Mouse (Mus musculus): ENCODE results near the gene Abcf1. TPM values are rescaled to one million over a fixed set of nuclear protein-coding genes. Genes with fewer than 3 reads are reported as not detected.
"Not testable (repeated sequence)": the region's sequence is repeated elsewhere in the genome, so short reads cannot be mapped to it uniquely, and the experiment has no call there.

Abcf1 gene
- polyA plus RNA-seq, 1 experiment from 2014 or later = 71.1 TPM

DNA sequence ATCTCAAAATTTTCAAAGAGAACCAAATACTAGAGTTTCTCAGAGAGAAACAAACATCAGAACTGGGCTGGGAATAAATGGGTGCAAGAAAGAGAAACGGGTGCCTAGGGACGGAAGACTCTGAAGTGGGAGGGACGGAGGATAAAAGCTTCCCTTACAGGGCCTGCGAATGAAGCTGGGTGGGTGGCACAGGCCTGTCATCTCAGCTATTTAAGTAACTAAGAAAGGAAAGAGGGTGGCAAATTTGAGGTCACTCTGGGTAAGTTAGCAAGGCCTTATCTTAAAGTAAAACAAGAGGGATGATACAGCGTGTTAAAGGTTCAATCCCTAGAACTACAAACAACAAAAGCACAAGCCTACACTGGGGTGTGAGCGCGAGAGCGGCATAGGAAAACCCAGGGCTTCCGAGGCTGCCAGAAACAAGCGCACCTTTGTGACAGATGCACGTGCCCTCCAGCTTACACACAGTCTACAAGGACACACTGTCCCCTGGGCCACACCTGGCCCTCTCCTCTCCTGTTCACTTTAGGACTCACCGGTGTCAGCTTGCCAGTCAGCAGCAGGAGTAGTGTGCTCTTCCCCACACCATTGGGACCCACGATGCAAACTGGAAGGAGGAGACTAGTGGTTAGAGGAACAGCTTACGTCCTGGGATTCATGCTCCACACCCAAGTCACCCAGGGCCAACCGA, 10.9 kb downstream of the Abcf1 start:
- 97% methylated on average over 15 of the region's 15 CpGs for WGBS
- ATAC-seq (ENCODE audit: low read depth) = no peak
- H3K4me1 ChIP-seq (ENCODE audit: control insufficient read depth, insufficient read depth, low read length) = no peaks in the 10 kb centered on the region
- H3K27ac ChIP-seq (ENCODE audit: low read depth, low read length) = no peak overlapping the region
- H3K9me3 ChIP-seq (ENCODE audit: control insufficient read depth, low read length) = no peaks in the 10 kb centered on the region
- peaks cover 72% of the 10 kb centered on the region for H3K36me3 ChIP-seq (ENCODE audit: control insufficient read depth, insufficient read depth, low read length)
- H3K9ac ChIP-seq (replicated peaks; ENCODE audit: low read depth, low read length) = no peak overlapping the region
- H3K27me3 ChIP-seq (ENCODE audit: control insufficient read depth, insufficient read depth, low read length) = no peaks in the 10 kb centered on the region
- no peak overlapping the region for H3K4me3 ChIP-seq (ENCODE audit: low read depth, low read length)
- H3K4me2 ChIP-seq (ENCODE audit: low read depth, low read length) = no peak overlapping the region

DNA sequence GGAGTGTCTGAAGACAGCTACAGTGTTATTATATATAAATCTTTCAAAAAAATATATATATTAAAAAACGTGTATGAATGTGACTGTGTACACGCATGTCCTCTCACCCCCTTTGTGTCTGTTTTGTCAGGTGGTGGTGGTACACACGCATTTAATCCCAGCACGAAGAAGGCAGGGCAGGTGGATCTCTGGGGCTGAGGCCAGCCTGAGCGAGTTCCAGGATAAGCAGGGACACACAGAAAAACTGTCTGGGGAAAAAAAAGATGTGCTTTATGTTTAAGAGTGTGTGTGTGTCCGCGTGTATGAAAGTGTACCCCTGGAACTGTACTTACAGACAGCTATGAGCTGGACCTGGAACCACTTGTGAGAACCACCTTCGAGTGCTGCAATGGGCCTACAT, 14.9 kb downstream of the Abcf1 start:
- no peaks in the 10 kb centered on the region for H3K4me1 ChIP-seq (ENCODE audit: control insufficient read depth, insufficient read depth, low read length)
- WGBS = 80% methylated on average over 8 of the region's 8 CpGs
- no peak overlapping the region for H3K27ac ChIP-seq (ENCODE audit: low read depth, low read length)
- ATAC-seq (ENCODE audit: low read depth) = no peak
- no peak overlapping the region for H3K4me3 ChIP-seq (ENCODE audit: low read depth, low read length)
- H3K4me2 ChIP-seq (ENCODE audit: low read depth, low read length) = no peak overlapping the region
- peaks cover 35% of the 10 kb centered on the region for H3K36me3 ChIP-seq (ENCODE audit: control insufficient read depth, insufficient read depth, low read length)
- H3K27me3 ChIP-seq (ENCODE audit: control insufficient read depth, insufficient read depth, low read length) = no peaks in the 10 kb centered on the region
- H3K9ac ChIP-seq (replicated peaks; ENCODE audit: low read depth, low read length) = no peak overlapping the region
- no peaks in the 10 kb centered on the region for H3K9me3 ChIP-seq (ENCODE audit: control insufficient read depth, low read length)

- not testable (repeated sequence) for ATAC-seq (ENCODE audit: low read depth); H3K4me3 ChIP-seq (ENCODE audit: low read depth, low read length); H3K4me1 ChIP-seq (ENCODE audit: control insufficient read depth, insufficient read depth, low read length); H3K27me3 ChIP-seq (ENCODE audit: control insufficient read depth, insufficient read depth, low read length); H3K27ac ChIP-seq (ENCODE audit: low read depth, low read length); H3K9me3 ChIP-seq (ENCODE audit: control insufficient read depth, low read length); H3K9ac ChIP-seq (replicated peaks; ENCODE audit: low read depth, low read length); H3K4me2 ChIP-seq (ENCODE audit: low read depth, low read length)
- 83% methylated on average over 2 of the region's 3 CpGs for WGBS
- peaks cover 14% of the 10 kb centered on the region for H3K36me3 ChIP-seq (ENCODE audit: control insufficient read depth, insufficient read depth, low read length)
Observed at GRCm38 (mm10) chr17:35952559-35952958, 17.0 kb downstream of the Abcf1 start.

- not testable (repeated sequence) for ATAC-seq (ENCODE audit: low read depth); H3K27me3 ChIP-seq (ENCODE audit: control insufficient read depth, insufficient read depth, low read length); H3K9ac ChIP-seq (replicated peaks; ENCODE audit: low read depth, low read length); H3K4me2 ChIP-seq (ENCODE audit: low read depth, low read length); H3K4me1 ChIP-seq (ENCODE audit: control insufficient read depth, insufficient read depth, low read length); H3K9me3 ChIP-seq (ENCODE audit: control insufficient read depth, low read length); H3K4me3 ChIP-seq (ENCODE audit: low read depth, low read length); H3K36me3 ChIP-seq (ENCODE audit: control insufficient read depth, insufficient read depth, low read length); H3K27ac ChIP-seq (ENCODE audit: low read depth, low read length)
Observed at GRCm38 (mm10) chr17:35950946-35951345, 18.6 kb downstream of the Abcf1 start.

DNA sequence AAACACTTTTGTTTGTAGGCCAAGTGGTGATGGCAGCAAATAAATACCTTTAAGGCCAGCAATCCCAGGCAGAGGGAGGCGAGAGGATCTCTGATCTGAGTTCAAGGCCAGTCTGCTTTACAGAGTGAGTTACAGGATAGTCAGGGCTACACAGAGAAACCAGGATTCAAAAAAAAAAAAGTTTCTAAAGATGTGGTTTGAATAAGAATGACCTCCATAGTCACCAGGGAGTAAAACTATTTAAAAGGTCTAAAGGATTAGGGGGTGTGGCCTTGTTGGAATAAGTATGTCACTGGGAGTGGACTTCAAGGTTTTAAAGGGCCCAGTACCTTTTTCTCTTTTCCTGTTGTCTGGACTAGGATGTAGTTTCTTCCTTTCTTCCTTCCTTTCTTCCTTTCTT, 29.6 kb downstream of the Abcf1 start:
- Histone ChIP-seq H3K4me3 (ENCODE audit: low read depth, low read length) (no peak overlapping the region), H3K4me2 (ENCODE audit: low read depth, low read length) (no peak overlapping the region), H3K27me3 (ENCODE audit: control insufficient read depth, insufficient read depth, low read length) (no peaks in the 10 kb centered on the region), H3K9me3 (ENCODE audit: control insufficient read depth, low read length) (no peaks in the 10 kb centered on the region), H3K36me3 (ENCODE audit: control insufficient read depth, insufficient read depth, low read length) (no peaks in the 10 kb centered on the region), H3K4me1 (ENCODE audit: control insufficient read depth, insufficient read depth, low read length) (no peaks in the 10 kb centered on the region), H3K27ac (ENCODE audit: low read depth, low read length) (no peak overlapping the region), H3K9ac (replicated peaks; ENCODE audit: low read depth, low read length) (no peak overlapping the region)
- 49% methylated on average over 1 of the region's 1 CpGs for WGBS
- no peak for ATAC-seq (ENCODE audit: low read depth)

- Histone ChIP-seq H3K4me3 (ENCODE audit: low read depth, low read length) (no peak overlapping the region), H3K27ac (ENCODE audit: low read depth, low read length) (no peak overlapping the region), H3K4me2 (ENCODE audit: low read depth, low read length) (no peak overlapping the region), H3K4me1 (ENCODE audit: control insufficient read depth, insufficient read depth, low read length) (no peaks in the 10 kb centered on the region), H3K9me3 (ENCODE audit: control insufficient read depth, low read length) (no peaks in the 10 kb centered on the region), H3K36me3 (ENCODE audit: control insufficient read depth, insufficient read depth, low read length) (no peaks in the 10 kb centered on the region), H3K27me3 (ENCODE audit: control insufficient read depth, insufficient read depth, low read length) (no peaks in the 10 kb centered on the region), H3K9ac (replicated peaks; ENCODE audit: low read depth, low read length) (no peak overlapping the region)
- 66% methylated on average over 2 of the region's 2 CpGs for WGBS
- ATAC-seq (ENCODE audit: low read depth) = no peak
Observed at GRCm38 (mm10) chr17:35939108-35939507, 30.5 kb downstream of the Abcf1 start.

DNA sequence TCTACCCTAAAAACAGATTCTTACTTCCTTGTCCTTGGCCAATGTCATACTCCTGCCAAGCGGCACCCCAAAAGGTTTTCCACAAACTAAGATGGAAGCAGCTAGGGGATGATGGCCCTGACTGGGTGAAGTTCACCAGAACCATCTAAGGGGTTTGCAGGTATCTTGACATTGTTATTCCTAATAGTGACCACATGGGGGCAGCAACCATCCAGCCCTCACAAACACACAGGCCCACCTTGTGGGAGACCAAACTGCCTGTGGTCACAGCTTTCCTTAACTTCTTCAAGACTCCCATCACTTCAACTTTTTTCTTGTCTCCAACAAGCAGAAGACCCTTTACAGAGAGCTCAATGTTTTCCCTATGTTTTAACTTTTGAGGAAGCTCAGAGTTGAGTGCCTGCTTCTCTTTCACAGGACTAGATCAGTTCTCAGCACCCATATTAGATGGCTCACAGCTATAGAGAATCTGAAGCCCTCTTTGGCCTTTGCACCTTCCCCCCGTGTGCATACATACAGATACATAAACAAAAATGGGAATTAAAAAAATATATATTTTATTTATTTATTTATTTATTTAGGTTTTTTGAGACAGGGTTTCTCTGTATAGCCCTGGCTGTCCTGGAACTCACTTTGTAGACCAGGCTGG, 31.7 kb downstream of the Abcf1 start:
- H3K27ac ChIP-seq (ENCODE audit: low read depth, low read length) = no peak overlapping the region

DNA sequence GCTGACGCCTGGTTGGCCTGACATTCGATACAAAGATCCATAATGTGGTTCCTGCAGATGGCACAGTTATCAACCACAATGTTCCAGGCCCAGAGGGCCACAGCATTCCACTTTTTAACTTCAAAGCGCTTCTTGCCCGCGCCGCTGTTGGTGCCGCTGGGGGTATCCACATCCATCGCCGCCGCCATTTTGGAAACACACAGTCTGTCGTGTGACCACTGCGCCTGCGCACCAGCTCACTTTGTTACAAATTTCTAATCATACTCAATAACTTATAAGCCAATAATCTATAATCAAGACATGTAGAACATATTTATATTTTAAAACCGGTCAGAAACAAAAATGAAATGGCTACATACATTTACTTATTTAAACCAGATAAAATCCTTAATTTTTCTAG, 33.8 kb downstream of the Abcf1 start:
- H3K9ac ChIP-seq (replicated peaks; ENCODE audit: low read depth, low read length); ATAC-seq (ENCODE audit: low read depth); H3K4me2 ChIP-seq (ENCODE audit: low read depth, low read length); H3K9me3 ChIP-seq (ENCODE audit: control insufficient read depth, low read length); H3K36me3 ChIP-seq (ENCODE audit: control insufficient read depth, insufficient read depth, low read length); H3K4me3 ChIP-seq (ENCODE audit: low read depth, low read length); H3K27ac ChIP-seq (ENCODE audit: low read depth, low read length); H3K4me1 ChIP-seq (ENCODE audit: control insufficient read depth, insufficient read depth, low read length); H3K27me3 ChIP-seq (ENCODE audit: control insufficient read depth, insufficient read depth, low read length): not testable (repeated sequence)
- WGBS = 88% methylated on average over 14 of the region's 14 CpGs

More for the DNA sequence above, 31.7 kb downstream of the Abcf1 start:
- ATAC-seq (ENCODE audit: low read depth) = peak; percentile 74; the same call in 1 of the 2 replicates
- H3K4me3 ChIP-seq (ENCODE audit: low read depth, low read length) = no peak overlapping the region
- no peak overlapping the region for H3K9ac ChIP-seq (replicated peaks; ENCODE audit: low read depth, low read length)
- H3K36me3 ChIP-seq (ENCODE audit: control insufficient read depth, insufficient read depth, low read length) = no peaks in the 10 kb centered on the region
- no peaks in the 10 kb centered on the region for H3K9me3 ChIP-seq (ENCODE audit: control insufficient read depth, low read length)
- WGBS = 50% methylated on average over 2 of the region's 2 CpGs
- no peaks in the 10 kb centered on the region for H3K27me3 ChIP-seq (ENCODE audit: control insufficient read depth, insufficient read depth, low read length)
- H3K4me1 ChIP-seq (ENCODE audit: control insufficient read depth, insufficient read depth, low read length) = no peaks in the 10 kb centered on the region
- H3K4me2 ChIP-seq (ENCODE audit: low read depth, low read length) = no peak overlapping the region

DNA sequence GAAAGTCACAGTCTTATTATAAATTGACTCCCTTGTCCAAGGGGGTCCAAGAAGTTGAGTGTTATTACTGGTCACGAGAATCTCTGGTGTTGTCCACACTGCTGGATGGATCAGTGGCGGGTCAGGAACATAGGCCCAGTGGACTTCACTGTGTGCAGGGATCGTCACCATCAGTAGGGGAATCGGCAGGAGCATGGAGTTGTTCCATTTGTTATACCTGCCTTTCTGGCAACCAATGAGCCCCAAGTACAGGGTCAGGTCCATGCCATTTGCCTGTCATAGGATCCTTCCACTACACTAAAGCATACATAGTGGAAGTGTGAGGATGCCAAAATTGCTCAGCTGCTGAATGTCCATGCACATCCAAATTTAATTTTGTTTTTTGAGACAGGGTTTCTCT, 37.0 kb downstream of the Abcf1 start:
- no peak for ATAC-seq (ENCODE audit: low read depth)
- Histone ChIP-seq H3K9ac (replicated peaks; ENCODE audit: low read depth, low read length) (no peak overlapping the region), H3K4me2 (ENCODE audit: low read depth, low read length) (no peak overlapping the region), H3K36me3 (ENCODE audit: control insufficient read depth, insufficient read depth, low read length) (peaks cover 30% of the 10 kb centered on the region), H3K4me1 (ENCODE audit: control insufficient read depth, insufficient read depth, low read length) (no peaks in the 10 kb centered on the region), H3K27ac (ENCODE audit: low read depth, low read length) (no peak overlapping the region), H3K4me3 (ENCODE audit: low read depth, low read length) (no peak overlapping the region), H3K9me3 (ENCODE audit: control insufficient read depth, low read length) (no peaks in the 10 kb centered on the region), H3K27me3 (ENCODE audit: control insufficient read depth, insufficient read depth, low read length) (no peaks in the 10 kb centered on the region)
- WGBS = 91% methylated on average over 4 of the region's 4 CpGs
